Mouse (Mus musculus) E14TG2a.4 (cell line): ENCODE measurements at regions not wholly inside any gene's neighbourhood (a gene's known extent, or its start where the extent isn't known, plus 50 kb on each side); places are given as distances from the start of the nearest gene placed in this dataset.

Source experiments
- H3K27me3 ChIP-seq: 2 replicates; pipeline ENCODE4 v1.6.1; 2014; ENCODE audit warnings: low read length, control low read depth; ENCODE audit not compliant: insufficient read depth
- H3K36me3 ChIP-seq: 2 replicates; pipeline ENCODE4 v1.6.1; 2014; ENCODE audit warnings: low read length, control low read depth; ENCODE audit not compliant: insufficient read depth
- H3K4me1 ChIP-seq: replicated peaks from 2 replicates; pipeline ENCODE4 v1.6.1; 2014; ENCODE audit warnings: low read depth, low read length, control low read depth
- H3K4me3 ChIP-seq: replicated peaks from 2 replicates; pipeline ENCODE4 v1.5.1; 2014; ENCODE audit warnings: mild to moderate bottlenecking, low read length
- H3K9me3 ChIP-seq: 2 replicates; pipeline ENCODE4 v1.6.1; 2014; ENCODE audit warnings: low read length, control low read depth
- CTCF ChIP-seq: conservative IDR thresholded peaks from 2 replicates; pipeline ENCODE4 v1.5.1; 2014; ENCODE audit warnings: low read length
- NANOG ChIP-seq: IDR thresholded peaks from 2 replicates; pipeline ENCODE4 v1.6.1; 2014; ENCODE audit warnings: borderline replicate concordance, low read length, mixed read lengths
- POU5F1 ChIP-seq: IDR thresholded peaks from 2 replicates; pipeline ENCODE4 v1.6.1; 2014; ENCODE audit warnings: low read length, borderline replicate concordance

DNA sequence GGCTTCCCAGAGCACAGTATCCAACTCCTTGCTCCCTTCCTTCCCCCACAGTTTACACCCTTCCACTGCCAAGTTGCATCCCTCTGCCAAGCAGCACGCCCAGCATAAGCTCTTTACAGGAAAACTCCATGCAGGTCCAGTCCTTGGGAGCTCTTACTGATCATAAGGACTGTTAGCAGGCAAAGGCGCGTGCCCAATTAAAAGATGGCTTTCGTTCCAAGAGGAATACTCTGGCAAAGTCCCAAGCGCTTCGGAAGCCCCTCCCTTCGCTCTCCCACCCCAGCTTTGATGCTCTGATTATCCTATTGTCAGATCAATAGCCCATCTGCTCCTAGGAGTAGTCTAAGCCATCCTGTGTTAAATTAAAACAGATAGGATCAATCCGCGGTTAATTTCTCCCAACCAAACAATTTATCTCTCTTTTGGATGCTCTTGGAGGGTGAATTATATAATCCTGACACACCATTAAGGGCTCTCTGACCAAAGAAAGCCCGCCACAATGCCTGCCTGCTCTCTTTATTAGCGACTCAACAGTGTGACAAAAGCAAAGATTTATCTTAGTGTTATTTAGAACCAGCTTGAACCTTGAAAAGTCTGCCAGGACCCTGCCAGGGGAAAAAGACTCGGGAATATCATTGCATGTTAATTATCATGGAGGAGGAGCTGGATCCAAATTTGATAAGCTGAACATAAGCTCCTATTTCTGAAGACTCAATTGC, 312.5 kb downstream of the Gsdmc2 start:
- H3K36me3 ChIP-seq: no peaks in the 10 kb centered on the region
- H3K27me3 ChIP-seq: no peaks in the 10 kb centered on the region
- TF ChIP-seq CTCF: no peak
- TF ChIP-seq NANOG: no peak
- no peak for TF ChIP-seq POU5F1
- no peaks in the 10 kb centered on the region for H3K9me3 ChIP-seq
- no peak overlapping the region for H3K4me3 ChIP-seq
- no peaks in the 10 kb centered on the region for H3K4me1 ChIP-seq

DNA sequence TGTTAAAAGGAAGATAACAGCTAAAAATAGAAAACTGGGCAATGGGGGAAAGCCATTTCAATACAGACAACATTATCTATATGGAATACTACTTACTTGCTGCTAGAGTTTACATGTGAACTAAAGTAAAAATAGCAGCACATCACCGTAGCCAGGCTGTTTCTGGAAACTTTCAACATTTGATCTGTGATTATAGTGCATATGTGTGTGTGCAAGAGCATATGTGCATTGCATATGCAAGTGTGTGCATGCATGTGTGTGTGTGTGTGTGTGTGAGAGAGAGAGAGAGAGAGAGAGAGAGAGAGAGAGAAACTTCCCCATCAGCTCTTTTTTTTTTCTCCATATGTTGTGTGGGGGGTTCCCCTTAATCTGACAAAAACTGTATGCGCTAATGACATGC, 317.7 kb downstream of the Gsdmc2 start:
- Histone ChIP-seq H3K27me3 (no peaks in the 10 kb centered on the region), H3K4me3 (no peak overlapping the region), H3K36me3 (no peaks in the 10 kb centered on the region), H3K4me1 (no peaks in the 10 kb centered on the region), H3K9me3 (no peaks in the 10 kb centered on the region)
- TF ChIP-seq NANOG: no peak
- no peak for TF ChIP-seq POU5F1

DNA sequence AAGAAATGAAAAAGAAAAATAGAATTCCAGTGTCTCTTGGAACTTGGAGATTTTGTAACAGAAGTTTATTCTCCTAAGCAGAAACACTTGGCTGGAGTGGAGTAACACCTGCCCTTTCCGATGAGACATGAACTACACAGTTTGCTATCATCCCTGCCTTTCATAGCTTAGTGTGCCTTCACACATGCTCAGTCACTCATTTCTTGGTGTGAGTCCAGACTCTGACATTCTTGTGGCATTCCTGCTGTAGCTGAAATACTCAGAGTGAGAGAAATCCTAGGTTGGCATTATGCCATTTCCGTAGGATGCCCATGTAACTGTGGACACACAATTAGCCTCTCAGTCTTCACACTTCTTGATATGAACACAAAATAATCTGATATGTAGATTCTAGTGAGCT, 318.2 kb downstream of the Gsdmc2 start:
- H3K4me1 ChIP-seq: no peaks in the 10 kb centered on the region
- no peaks in the 10 kb centered on the region for H3K36me3 ChIP-seq
- TF ChIP-seq CTCF: no peak
- TF ChIP-seq NANOG: no peak
- no peak for TF ChIP-seq POU5F1
- no peak overlapping the region for H3K4me3 ChIP-seq
- H3K27me3 ChIP-seq: no peaks in the 10 kb centered on the region
- H3K9me3 ChIP-seq: no peaks in the 10 kb centered on the region

GRCm38 (mm10) chr15:63517301-63517700, 327.7 kb downstream of the Gsdmc2 start:
- TF ChIP-seq POU5F1: no peak
- TF ChIP-seq NANOG: no peak
- no peak for TF ChIP-seq CTCF
- Histone ChIP-seq H3K36me3 (no peaks in the 10 kb centered on the region), H3K4me3 (no peak overlapping the region)

DNA sequence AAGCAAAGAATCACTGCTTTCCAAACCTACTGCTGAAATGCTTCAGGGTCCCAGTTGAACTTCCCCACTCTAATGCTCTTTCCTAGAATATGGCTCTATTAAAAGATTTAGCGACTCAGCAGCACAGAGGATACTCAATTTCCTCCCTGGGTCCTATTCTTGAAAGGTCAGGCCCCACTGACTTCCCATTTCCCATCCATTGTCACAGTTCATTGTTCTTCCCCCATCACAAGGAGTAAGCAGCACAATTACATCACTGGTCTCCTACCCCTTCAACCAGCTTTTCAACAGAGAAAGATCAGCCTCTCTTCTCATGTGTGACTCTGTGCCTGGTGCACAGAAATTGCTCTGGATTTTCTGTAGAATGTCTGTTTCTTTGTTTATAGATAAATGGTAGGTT, 344.5 kb downstream of the Gsdmc2 start:
- TF ChIP-seq CTCF (no peak), NANOG (no peak), POU5F1 (no peak)
- no peak overlapping the region for H3K4me3 ChIP-seq
- H3K9me3 ChIP-seq: no peaks in the 10 kb centered on the region
- no peaks in the 10 kb centered on the region for H3K27me3 ChIP-seq
- H3K4me1 ChIP-seq: no peaks in the 10 kb centered on the region
- no peaks in the 10 kb centered on the region for H3K36me3 ChIP-seq

More at GRCm38 (mm10) chr15:63517301-63517700, 327.7 kb downstream of the Gsdmc2 start:
- H3K27me3 ChIP-seq: no peaks in the 10 kb centered on the region
- H3K4me1 ChIP-seq: no peaks in the 10 kb centered on the region
- H3K9me3 ChIP-seq: no peaks in the 10 kb centered on the region

DNA sequence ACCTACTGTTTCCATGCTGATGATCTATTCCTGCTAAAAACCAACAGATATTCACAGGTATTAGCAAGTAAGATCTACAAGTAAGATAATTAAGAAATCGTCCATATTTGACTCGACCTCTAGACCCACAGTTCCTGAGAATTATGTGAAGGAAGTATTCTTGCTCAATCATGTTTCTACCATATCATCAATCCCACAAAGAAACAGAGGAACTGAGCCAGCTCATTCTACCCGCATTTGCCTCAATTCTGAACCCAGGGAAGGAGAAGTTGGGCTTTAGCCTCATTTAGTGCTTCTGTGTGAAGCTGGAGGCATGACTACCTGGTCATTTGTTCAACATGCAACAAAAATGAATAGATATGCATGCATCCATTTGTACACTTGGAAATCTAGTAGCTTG, 346.5 kb downstream of the Gsdmc2 start:
- Histone ChIP-seq H3K4me1 (no peaks in the 10 kb centered on the region), H3K27me3 (no peaks in the 10 kb centered on the region), H3K4me3 (no peak overlapping the region), H3K36me3 (no peaks in the 10 kb centered on the region), H3K9me3 (no peaks in the 10 kb centered on the region)
- TF ChIP-seq POU5F1 (no peak), CTCF (no peak), NANOG (no peak)

DNA sequence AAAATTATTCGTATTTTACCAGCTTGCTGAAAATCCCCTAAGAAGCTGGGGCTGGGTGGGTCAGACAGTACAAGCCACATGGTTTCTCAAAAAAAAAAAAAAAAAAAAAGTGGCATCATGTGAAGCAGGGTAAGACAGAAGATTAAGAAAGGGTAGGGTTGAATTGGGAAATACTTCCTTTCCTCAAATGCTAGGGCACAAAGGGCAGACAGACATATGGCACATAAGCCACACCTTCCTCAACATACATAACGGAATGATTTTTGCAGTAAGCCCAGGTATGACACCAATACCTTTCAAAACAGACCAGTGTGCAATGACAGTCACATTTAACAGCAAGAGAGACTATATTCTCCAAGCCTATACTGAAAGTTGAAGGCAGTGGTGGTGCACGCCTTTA, 347.8 kb downstream of the Gsdmc2 start:
- Histone ChIP-seq H3K27me3 (no peaks in the 10 kb centered on the region), H3K4me1 (no peaks in the 10 kb centered on the region), H3K9me3 (peaks cover 1% of the 10 kb centered on the region; the same call in 1 of the 2 replicates), H3K36me3 (no peaks in the 10 kb centered on the region), H3K4me3 (no peak overlapping the region)
- TF ChIP-seq CTCF (no peak), NANOG (no peak), POU5F1 (no peak)

GRCm38 (mm10) chr15:63484910-63485309, 360.1 kb downstream of the Gsdmc2 start:
- H3K36me3 ChIP-seq: no peaks in the 10 kb centered on the region
- no peaks in the 10 kb centered on the region for H3K27me3 ChIP-seq
- H3K4me1 ChIP-seq: no peaks in the 10 kb centered on the region
- peaks cover 4% of the 10 kb centered on the region; the same call in 1 of the 2 replicates for H3K9me3 ChIP-seq
- H3K4me3 ChIP-seq: no peak overlapping the region
- TF ChIP-seq POU5F1: no peak
- TF ChIP-seq CTCF: no peak
- no peak for TF ChIP-seq NANOG

- TF ChIP-seq NANOG (no peak), CTCF (no peak), POU5F1 (no peak)
- Histone ChIP-seq H3K4me1 (no peaks in the 10 kb centered on the region), H3K4me3 (no peak overlapping the region), H3K27me3 (no peaks in the 10 kb centered on the region), H3K9me3 (peaks cover 4% of the 10 kb centered on the region; the same call in 1 of the 2 replicates), H3K36me3 (no peaks in the 10 kb centered on the region)
Measured at GRCm38 (mm10) chr15:63484217-63484887, 360.6 kb downstream of the Gsdmc2 start.
